Mouse (Mus musculus) ES-Bruce4 (cell line): ENCODE data around the gene Ggact.
A peak's percentile ranks its signal among the peaks of the same experiment; 100 is the strongest.

ENCODE experiments used
- CTCF ChIP-seq: IDR thresholded peaks from one replicate; pipeline ENCODE4 v1.8.1; 2011; ENCODE audit warnings: low read depth, low read length
- EP300 ChIP-seq: IDR thresholded peaks from 2 replicates; pipeline ENCODE4 v1.6.1; 2011; ENCODE audit warnings: low read depth, low read length; ENCODE audit not compliant: insufficient read depth
- POLR2A ChIP-seq: IDR thresholded peaks from one replicate; pipeline ENCODE4 v1.8.1; 2011; ENCODE audit warnings: low read length; ENCODE audit not compliant: insufficient read depth

- TF ChIP-seq POLR2A (peak; percentile 19), EP300 (no peak), CTCF (no peak)
Observed at GRCm38 (mm10) chr14:122912812-122913498, 602 bp downstream of the Ggact start.
